8 mouse cellular contexts compared by ENCODE assay signal in genomic region chr10:77623069-77623492, GRCm38 (mm10). TPM values are rescaled to one million over a fixed set of nuclear protein-coding genes. Genes with fewer than 3 reads are reported as not detected.
DNase-seq lines count a peak whose midpoint lies in the region; ATAC-seq and TF ChIP-seq lines count a peak whose summit lies in the region.

No protein-coding gene starts in this region.

- H3K27ac ChIP-seq in limb, embryonic 14.5 days (replicated peaks; ENCODE audit: low read depth, low read length): peak overlapping the region; percentile 86
- no peak overlapping the region for H3K27ac ChIP-seq in midbrain, embryonic 13.5 days

- H3K27me3 ChIP-seq in limb, embryonic 14.5 days (ENCODE audit: control insufficient read depth, insufficient read depth, low read length): no peaks in the 10 kb centered on the region
- H3K27me3 ChIP-seq in midbrain, embryonic 13.5 days: no peaks in the 10 kb centered on the region

- DNase-seq in adrenal gland, postnatal 10 days: peak; percentile 51
- DNase-seq in adrenal gland, postnatal 25 days: no peak
- DNase-seq in MN1 (ENCODE audit: low spot score): peak; percentile 88
- DNase-seq in fibroblast of lung, adult 2 months (ENCODE audit: low read depth): peak; percentile 67
- DNase-seq in heart, postnatal 10 days: peak; percentile 82 to 84
- peak; percentile 63 for DNase-seq in limb, embryonic 14.5 days (ENCODE audit: low spot score)

- ATAC-seq in limb, embryonic 14.5 days (ENCODE audit: low FRiP score, low read depth): no peak
- peak; percentile 24; the same call in 1 of the 2 replicates for ATAC-seq in midbrain, embryonic 13.5 days
- ATAC-seq in activated CD4-positive, CD25-positive, alpha-beta regulatory T cell, adult 4 months: no peak

- intact Hi-C loops in heart, postnatal 10 days (cut with DNase I): loop anchor here (5.0 to 10.0 kb wide), 3 partner anchors 41 to 542 kb away; partner anchors contain the start of genes D10Jhu81e, Fam207a and Pttg1ip

- TF ChIP-seq POLR2A in limb, embryonic 14.5 days (IDR thresholded peaks at IDR 0.05; ENCODE audit: borderline replicate concordance, extremely low read depth, insufficient read depth, insufficient read length): no peak

- WGBS in limb, embryonic 14.5 days: 5% methylated on average over 8 of the region's 8 CpGs
- 8% methylated on average over 8 of the region's 8 CpGs for WGBS in midbrain, embryonic 13.5 days

- H3K4me2 ChIP-seq in limb, embryonic 14.5 days (replicated peaks; ENCODE audit: low read depth, low read length, severe bottlenecking): peak overlapping the region; percentile 63
- peak overlapping the region; percentile 82 for H3K4me2 ChIP-seq in midbrain, embryonic 13.5 days (replicated peaks)

- peaks cover 4% of the 10 kb centered on the region for H3K36me3 ChIP-seq in limb, embryonic 14.5 days (ENCODE audit: control insufficient read depth, insufficient read depth, low read length)
- peaks cover 12% of the 10 kb centered on the region for H3K36me3 ChIP-seq in midbrain, embryonic 13.5 days

- peak overlapping the region; percentile 95 for H3K9ac ChIP-seq in limb, embryonic 14.5 days (ENCODE audit: low read depth, low read length, severe bottlenecking)
- H3K9ac ChIP-seq in midbrain, embryonic 13.5 days (replicated peaks): peak overlapping the region; percentile 98

- H3K4me1 ChIP-seq in limb, embryonic 14.5 days (ENCODE audit: control insufficient read depth, insufficient read depth, low read length): peaks cover 12% of the 10 kb centered on the region; the same call in 1 of the 2 replicates
- peaks cover 44% of the 10 kb centered on the region for H3K4me1 ChIP-seq in midbrain, embryonic 13.5 days (replicated peaks)

- no peaks in the 10 kb centered on the region for H3K9me3 ChIP-seq in limb, embryonic 14.5 days (ENCODE audit: control insufficient read depth, low read length)
- no peaks in the 10 kb centered on the region for H3K9me3 ChIP-seq in midbrain, embryonic 13.5 days

- H3K4me3 ChIP-seq in limb, embryonic 14.5 days (replicated peaks; ENCODE audit: low read length): peak overlapping the region; percentile 99
- peak overlapping the region; percentile 97 for H3K4me3 ChIP-seq in midbrain, embryonic 13.5 days (replicated peaks)

RNA-seq across cellular contexts. Expression of gene Ube2g2, which starts 1.0 kb away (rescaled TPM):
- total RNA-seq in adrenal gland, postnatal 10 days (2021): 10 to 100 TPM; 44.4 to 46.1 TPM
- 45.4 and 45.5 TPM in 2 replicates for total RNA-seq in adrenal gland, postnatal 25 days (2021)
- 10 to 100 TPM; 57.7 to 68.8 TPM for total RNA-seq in heart, postnatal 10 days (2021)
- 55.1 and 59.8 TPM in 2 replicates for polyA plus RNA-seq in limb, embryonic 14.5 days (2012; rRNA removed)
- polyA plus RNA-seq in limb, embryonic 14.5 days (2014; fragmentation: Nextera tagmentation; extraction: Ambion mirVana): 57.4 and 58.6 TPM in 2 replicates
- 89.8 and 95.5 TPM in 2 replicates for polyA plus RNA-seq in midbrain, embryonic 13.5 days (2015; fragmentation: Nextera tagmentation; extraction: Ambion mirVana)
- 10 to 100 TPM; 36.5 to 39.3 TPM for polyA plus RNA-seq in activated CD4-positive, CD25-positive, alpha-beta regulatory T cell, adult 4 months (2017; shearing (Covaris generic))

RNA-seq across cellular contexts. Expression of gene Gm49325, which starts 17.1 kb away (rescaled TPM):
- 10 to 100 TPM; 22.3 to 30.4 TPM for total RNA-seq in adrenal gland, postnatal 10 days (2021)
- total RNA-seq in adrenal gland, postnatal 25 days (2021): 20.9 TPM in 1 of 2 replicates, not detected in the other
- total RNA-seq in heart, postnatal 10 days (2021): 10 to 100 TPM; 12.2 to 13.5 TPM
- 1.8 and 8.4 TPM in 2 replicates for polyA plus RNA-seq in limb, embryonic 14.5 days (2012; rRNA removed)
- polyA plus RNA-seq in limb, embryonic 14.5 days (2014; fragmentation: Nextera tagmentation; extraction: Ambion mirVana): 1.9 and 5.8 TPM in 2 replicates
- 2.5 TPM in 1 of 2 replicates, not detected in the other for polyA plus RNA-seq in midbrain, embryonic 13.5 days (2015; fragmentation: Nextera tagmentation; extraction: Ambion mirVana)
- 1 to 10 TPM in 1 of 2 experiments, not detected in 1; 6.5 TPM for polyA plus RNA-seq in activated CD4-positive, CD25-positive, alpha-beta regulatory T cell, adult 4 months (2017; shearing (Covaris generic))

RNA-seq across cellular contexts. Expression of gene Sumo3, which starts 17.2 kb away (rescaled TPM):
- 100 to 1,000 TPM; 119 to 125 TPM for total RNA-seq in adrenal gland, postnatal 10 days (2021)
- 104 and 117 TPM in 2 replicates for total RNA-seq in adrenal gland, postnatal 25 days (2021)
- total RNA-seq in heart, postnatal 10 days (2021): 10 to 100 TPM; 68.3 to 79.2 TPM
- 466 and 472 TPM in 2 replicates for polyA plus RNA-seq in limb, embryonic 14.5 days (2012; rRNA removed)
- 328 and 351 TPM in 2 replicates for polyA plus RNA-seq in limb, embryonic 14.5 days (2014; fragmentation: Nextera tagmentation; extraction: Ambion mirVana)
- 302 and 320 TPM in 2 replicates for polyA plus RNA-seq in midbrain, embryonic 13.5 days (2015; fragmentation: Nextera tagmentation; extraction: Ambion mirVana)
- polyA plus RNA-seq in activated CD4-positive, CD25-positive, alpha-beta regulatory T cell, adult 4 months (2017; shearing (Covaris generic)): 10 to 100 TPM; 75.5 to 83.8 TPM

RNA-seq across cellular contexts. Expression of gene Pttg1ip, which starts 41.6 kb away (rescaled TPM):
- 100 to 1,000 TPM; 160 to 178 TPM for total RNA-seq in adrenal gland, postnatal 10 days (2021)
- 154 and 195 TPM in 2 replicates for total RNA-seq in adrenal gland, postnatal 25 days (2021)
- 100 to 1,000 TPM; 134 to 148 TPM for total RNA-seq in heart, postnatal 10 days (2021)
- 117 and 122 TPM in 2 replicates for polyA plus RNA-seq in limb, embryonic 14.5 days (2012; rRNA removed)
- polyA plus RNA-seq in limb, embryonic 14.5 days (2014; fragmentation: Nextera tagmentation; extraction: Ambion mirVana): 138 and 147 TPM in 2 replicates
- polyA plus RNA-seq in midbrain, embryonic 13.5 days (2015; fragmentation: Nextera tagmentation; extraction: Ambion mirVana): 57.5 and 59.0 TPM in 2 replicates
- 10 to 100 TPM; 85.6 to 92.6 TPM for polyA plus RNA-seq in activated CD4-positive, CD25-positive, alpha-beta regulatory T cell, adult 4 months (2017; shearing (Covaris generic))
